Mouse (Mus musculus): ENCODE data around the gene Camk1d. TPM values are rescaled to one million over a fixed set of nuclear protein-coding genes. Genes with fewer than 3 reads are reported as not detected.

The Camk1d gene
- total and polyA plus RNA-seq, 3 experiments: 4.6 to 12.4 (median 4.8) TPM

- TF ChIP-seq MAX (IDR thresholded peaks at IDR 0.05; ENCODE audit: low read length) (peak; percentile 81), SMC3 (IDR thresholded peaks at IDR 0.05; ENCODE audit: low read depth, low read length) (peak; percentile 17; the same call in 1 of the 2 replicates), ZC3H11A (IDR thresholded peaks at IDR 0.05; ENCODE audit: low read depth, low read length) (no peak), POLR2AphosphoS2 (IDR thresholded peaks at IDR 0.05; ENCODE audit: low read depth, low read length) (no peak), RCOR1 (conservative IDR thresholded peaks at IDR 0.05; ENCODE audit: low read depth, low read length) (0 out of 2 replicates have a peak, but pooled peaks have one; percentile 28), NELFE (IDR thresholded peaks at IDR 0.05; ENCODE audit: low read depth, low read length) (no peak), MAFK (IDR thresholded peaks at IDR 0.05; ENCODE audit: insufficient replicate concordance, low read length) (no peak), MXI1 (IDR thresholded peaks at IDR 0.05; ENCODE audit: low read depth, low read length) (no peak), USF2 (conservative IDR thresholded peaks at IDR 0.05; ENCODE audit: low read depth, low read length) (peak; percentile 76)
Measured at GRCm38 (mm10) chr2:5417158-5418032, 296.9 kb downstream of the Camk1d start (continued).

GRCm38 (mm10) chr2:5411774-5412173 is 302.5 kb downstream of the Camk1d start:
- dilution Hi-C loops (cut with MboI; ENCODE audit: extremely low pct_ligation_motif_present, extremely low pct_unique_long_range_greater_than_20kb, low sequenced_read_pairs): no loop called here
- DNase-seq (ENCODE audit: extremely low read depth): no peak
- Histone ChIP-seq H3K27ac (ENCODE audit: insufficient read depth, low read depth) (no peak overlapping the region), H3K4me1 (ENCODE audit: control insufficient read depth in 1 of 2, insufficient read depth in 2 of 2) (peaks cover 0 to 40% of the 10 kb centered on the region in 2 experiments; a peak in 2 of 4 replicates), H3K9ac (ENCODE audit: insufficient read depth, low read depth) (no peak overlapping the region), H3K36me3 (replicated peaks in 1 of 2; ENCODE audit: control insufficient read depth in 1 of 2, insufficient read depth in 1 of 2, low read length in 1 of 2) (peaks cover 0 to 4% of the 10 kb centered on the region in 2 experiments), H3K27me3 (replicated peaks) (no peaks in the 10 kb centered on the region), H3K4me2 (ENCODE audit: insufficient read depth, low read depth, poor library complexity, severe bottlenecking) (no peak overlapping the region), H3K79me2 (replicated peaks; ENCODE audit: control insufficient read depth, extremely low read depth, insufficient read depth, poor library complexity, severe bottlenecking) (no peaks in the 10 kb centered on the region; the same call in 1 of the 2 replicates), H3K4me3 (replicated peaks in 1 of 3; ENCODE audit: low read depth in 2 of 3, low read length in 2 of 3, poor library complexity in 1 of 3) (no peak overlapping the region), H3K9me3 (replicated peaks; ENCODE audit: low read length) (no peaks in the 10 kb centered on the region)
- in situ Hi-C loops (cut with MboI; ENCODE audit: low pct_ligation_motif_present, low pct_unique_long_range_greater_than_20kb, low sequenced_read_pairs): loop anchor here (5.0 kb wide), 1 partner anchor 391 kb away; no protein-coding TSS in a partner anchor
- TF ChIP-seq KAT2A (IDR thresholded peaks at IDR 0.05; ENCODE audit: insufficient replicate concordance, low read length): no peak
- no peak for TF ChIP-seq NRF1 (IDR thresholded peaks at IDR 0.05; ENCODE audit: low read depth, low read length)
- no peak for TF ChIP-seq TCF12 (IDR thresholded peaks at IDR 0.05; ENCODE audit: low read depth, low read length)
- TF ChIP-seq RAD21 (IDR thresholded peaks at IDR 0.05; ENCODE audit: low read depth, low read length): no peak
- TF ChIP-seq CHD2 (IDR thresholded peaks at IDR 0.05; ENCODE audit: low read length): no peak
- no peak for TF ChIP-seq CTCF (conservative IDR thresholded peaks at IDR 0.05 in 1 of 2, IDR thresholded peaks at IDR 0.05 in 1 of 2; ENCODE audit: low read depth in 2 of 2, low read length in 2 of 2)
- no peak for TF ChIP-seq E2F4 (IDR thresholded peaks at IDR 0.05; ENCODE audit: insufficient replicate concordance, low read depth, low read length)
- TF ChIP-seq ETS1 (conservative IDR thresholded peaks at IDR 0.05; ENCODE audit: low read depth, low read length): no peak
- TF ChIP-seq MAFK (IDR thresholded peaks at IDR 0.05; ENCODE audit: insufficient replicate concordance, low read length): no peak
- TF ChIP-seq PAX5 (IDR thresholded peaks at IDR 0.05; ENCODE audit: low read length): no peak
- no peak for TF ChIP-seq CHD1 (IDR thresholded peaks at IDR 0.05; ENCODE audit: low read depth, low read length)
- TF ChIP-seq POLR2A (IDR thresholded peaks at IDR 0.05; ENCODE audit: low read depth, low read length): no peak
- no peak for TF ChIP-seq JUND (conservative IDR thresholded peaks at IDR 0.05; ENCODE audit: low read depth, low read length)
- no peak for TF ChIP-seq ZC3H11A (IDR thresholded peaks at IDR 0.05; ENCODE audit: low read depth, low read length)
